Mouse (Mus musculus): ENCODE data around the gene Neurl1b.

DNA sequence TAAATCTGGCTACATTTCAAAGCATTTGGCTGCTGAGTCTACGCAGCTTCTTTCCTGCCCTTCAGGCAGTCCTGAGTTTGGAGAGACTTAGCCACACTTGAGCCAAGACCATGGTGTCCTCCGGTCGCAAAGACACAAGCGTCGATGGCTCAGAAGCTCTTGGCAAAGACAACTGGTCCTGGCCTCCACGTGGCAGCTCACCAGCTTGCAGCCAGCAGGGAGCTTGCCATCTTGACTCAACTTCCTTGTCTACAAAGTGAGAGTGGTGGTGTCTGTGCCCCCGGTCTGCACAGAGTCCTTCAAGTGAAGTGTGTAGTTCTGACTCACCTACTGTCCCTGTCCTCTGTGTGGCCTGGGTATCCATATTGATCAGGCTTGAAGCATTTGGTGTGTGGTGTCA, 22.3 kb upstream of the Neurl1b start:
- TF ChIP-seq CTCF (IDR thresholded peaks at IDR 0.05; ENCODE audit: control insufficient read depth, insufficient read depth, low read length) = no peak
- TF ChIP-seq POLR2A (IDR thresholded peaks at IDR 0.05; ENCODE audit: borderline replicate concordance, control insufficient read depth, low read depth, low read length) = no peak

Measured in bone marrow, adult 2 months (tissue).